Mouse (Mus musculus) spleen, adult 18-20 months (tissue): ENCODE measurements around the gene Olfr904.
"Not testable (repeated sequence)": the region's sequence is repeated elsewhere in the genome, so short reads cannot be mapped to it uniquely, and the experiment has no call there.

Source experiments
- DNase-seq, 2 experiments: peaks; one replicate each; pipeline ENCODE4 v3.0.0; 2022; ENCODE audit warnings: mixed read lengths in 2 of 2

Olfr904 gene

GRCm38 (mm10) chr9:38462844-38463243 is at the start of gene Olfr904:
Olfr904 (plus strand) TSS chr9:38463144.
- DNase-seq, result no peak

DNA sequence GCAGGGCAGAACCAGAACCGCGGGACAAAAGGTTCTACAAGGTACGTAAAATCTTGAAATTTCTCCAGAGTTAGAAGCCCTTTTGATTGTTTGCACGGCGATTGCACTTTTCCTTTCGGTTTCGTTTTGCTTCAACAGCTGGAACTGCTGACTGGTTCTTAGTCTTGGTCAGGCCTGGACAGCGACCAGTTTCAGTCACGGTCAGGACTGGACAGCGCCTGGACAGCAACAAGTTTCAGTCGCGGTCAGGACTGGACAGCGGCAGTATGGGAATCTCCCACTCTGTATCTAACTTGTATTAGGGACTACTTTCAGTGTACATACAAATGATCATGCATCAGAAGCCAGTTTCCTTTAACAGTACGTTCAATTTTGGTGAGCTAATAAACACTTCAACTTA is 49.4 kb upstream of the Olfr904 start:
- not testable (repeated sequence) for DNase-seq

DNA sequence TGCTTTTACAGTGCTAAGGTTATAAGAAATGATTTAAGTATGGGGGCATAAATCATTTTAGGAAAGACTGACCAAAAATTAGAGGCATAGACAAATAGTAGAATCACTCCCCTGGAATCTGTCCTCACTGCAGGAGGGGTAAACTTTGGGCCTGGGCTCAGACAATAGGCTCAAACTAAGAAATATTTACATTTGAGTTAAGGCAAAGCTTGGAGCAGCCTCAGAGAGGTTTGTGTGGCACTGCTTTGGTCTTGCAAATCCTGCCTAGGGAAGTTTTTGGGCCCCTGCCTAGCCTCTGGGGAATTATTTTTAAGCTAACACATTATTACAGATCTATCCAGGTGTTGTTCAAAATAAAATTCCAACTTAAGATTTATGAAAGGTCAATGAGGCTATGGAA is 39.1 kb upstream of the Olfr904 start:
- no peak for DNase-seq

- no peak for DNase-seq
These were observed 35.9 kb upstream of the Olfr904 start for GRCm38 (mm10) chr9:38427026-38427425.

DNA sequence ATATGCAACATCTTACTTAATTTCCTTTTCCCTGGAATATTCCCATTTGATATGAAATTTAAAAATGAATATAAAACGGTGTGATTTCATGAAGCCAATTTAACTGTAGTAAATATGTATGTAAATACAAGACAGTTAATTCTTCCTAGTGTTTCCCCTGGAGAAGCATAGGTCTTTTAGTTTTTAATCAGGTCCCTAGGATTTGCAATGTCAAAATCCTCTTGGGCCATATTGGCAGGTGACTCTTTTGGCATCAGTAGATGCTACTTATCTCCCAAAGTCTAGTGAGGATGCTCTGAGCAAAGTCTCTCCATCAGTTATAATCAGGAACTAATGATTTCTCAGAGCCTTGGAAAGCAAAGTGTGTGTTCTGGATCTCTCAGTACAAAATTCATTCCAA is 33.8 kb upstream of the Olfr904 start, which contains the start of gene Olfr901:
Gene Olfr901 (plus strand): TSS at position 301 of the 400 bp plus-strand sequence.
- no peak for DNase-seq

DNA sequence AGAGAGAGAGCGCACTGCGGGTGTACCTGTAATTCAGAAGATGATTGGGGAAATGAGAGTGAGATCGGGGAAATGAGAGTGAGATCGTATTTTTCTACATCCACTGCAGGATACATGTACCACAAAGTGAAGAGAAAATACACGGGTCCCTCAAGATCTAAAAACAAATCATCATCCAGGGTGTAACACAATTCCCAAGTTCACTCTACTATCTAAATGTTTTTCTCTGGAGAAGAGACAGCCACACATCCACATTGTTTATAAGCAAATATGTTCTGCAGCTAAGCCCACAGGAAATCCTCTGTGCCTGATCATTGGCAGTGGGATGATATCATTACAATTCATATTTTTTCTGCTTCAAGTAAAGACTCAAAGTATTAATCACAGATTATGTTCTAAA is 15.6 kb upstream of the Olfr904 start, which contains the start of gene Olfr902:
Gene Olfr902 (plus strand): TSS at position 301 of the 400 bp plus-strand sequence.
- no peak for DNase-seq

GRCm38 (mm10) chr9:38470807-38471206 is 7.9 kb downstream of the Olfr904 start, which contains the start of gene Olfr905:
Olfr905 (plus strand) TSS chr9:38471107.
- no peak for DNase-seq

- DNase-seq, result no peak
These were observed 23.8 kb downstream of the Olfr904 start, which contains the start of gene Olfr906 for GRCm38 (mm10) chr9:38486785-38487184. Olfr906 (plus strand) TSS chr9:38487085.

GRCm38 (mm10) chr9:38495501-38495900 is 32.6 kb downstream of the Olfr904 start, which contains the start of gene Olfr907:
Olfr907 (plus strand) TSS chr9:38495801.
- DNase-seq, result no peak

- no peak for DNase-seq
These were observed 49.4 kb downstream of the Olfr904 start for GRCm38 (mm10) chr9:38512353-38512752.
